Mouse (Mus musculus) megakaryocyte, embryonic 14.5 days (primary cell): Measurements from ENCODE around the gene Amz1.

Source experiments
- FLI1 ChIP-seq: IDR thresholded peaks from 2 replicates; pipeline ENCODE4 v1.6.1; 2012; ENCODE audit warnings: low read length, inconsistent platforms, mixed read lengths
- GATA1 ChIP-seq: IDR thresholded peaks from 3 replicates; pipeline ENCODE4 v1.6.1; 2012; ENCODE audit warnings: mixed read lengths, low read length, inconsistent platforms, borderline replicate concordance

DNA sequence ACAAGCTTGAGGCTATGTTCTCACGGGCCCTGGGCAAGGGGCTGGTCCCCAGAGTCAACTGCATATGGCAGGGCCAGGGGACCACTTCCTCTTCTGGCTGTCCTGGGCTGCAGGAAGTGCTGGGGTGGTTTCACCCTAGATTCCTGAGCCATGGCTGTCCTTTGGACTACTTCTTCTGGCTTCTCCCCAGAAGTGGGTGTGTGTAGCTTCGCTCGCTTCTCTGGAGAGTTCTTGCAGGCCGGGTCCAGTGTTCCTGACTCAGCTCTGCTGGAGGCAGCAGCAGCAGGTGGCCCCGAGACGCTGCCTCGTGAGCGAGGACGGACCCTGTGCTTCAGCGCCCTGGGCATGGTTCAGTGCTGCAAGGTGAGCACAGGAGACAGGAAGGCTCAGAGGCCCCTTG lies 24.5 kb downstream of the Amz1 start:
- TF ChIP-seq GATA1 = no peak
- TF ChIP-seq FLI1 = no peak
